Mouse (Mus musculus): ENCODE results near the gene Slc25a22. TPM values are rescaled to one million over a fixed set of nuclear protein-coding genes. Genes with fewer than 3 reads are reported as not detected.

Slc25a22 gene
- total RNA-seq, 2 experiments from 2014 or later = 60.0 to 96.2 TPM

DNA sequence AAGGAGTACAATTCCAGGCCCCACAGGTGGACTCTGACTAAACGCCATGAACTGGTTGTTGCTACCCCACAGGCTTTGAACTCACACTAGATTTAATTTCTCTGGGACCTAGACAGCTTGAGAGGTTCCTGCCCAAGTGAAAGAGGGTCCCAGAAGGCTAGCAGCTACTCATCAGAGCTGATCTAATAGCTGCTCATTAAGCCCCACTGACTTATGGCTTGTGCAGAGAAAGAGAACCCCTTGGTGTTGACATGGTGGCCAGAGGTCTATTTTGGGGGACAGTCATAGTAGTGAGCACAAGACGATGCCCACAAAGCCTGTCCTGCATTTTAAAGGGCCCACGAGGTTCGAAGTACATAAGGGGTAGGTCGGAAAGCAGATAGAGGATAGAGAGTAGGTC is 36.5 kb upstream of the Slc25a22 start:
- intact Hi-C loops (cut with DNase I) = no loop called here
- no peak for DNase-seq

GRCm38 (mm10) chr7:141472763-141473162 is 35.1 kb upstream of the Slc25a22 start:
- intact Hi-C loops (cut with DNase I) = no loop called here
- no peak for DNase-seq

GRCm38 (mm10) chr7:141472226-141472625 is 34.5 kb upstream of the Slc25a22 start:
- intact Hi-C loops (cut with DNase I) = no loop called here
- DNase-seq = no peak

DNA sequence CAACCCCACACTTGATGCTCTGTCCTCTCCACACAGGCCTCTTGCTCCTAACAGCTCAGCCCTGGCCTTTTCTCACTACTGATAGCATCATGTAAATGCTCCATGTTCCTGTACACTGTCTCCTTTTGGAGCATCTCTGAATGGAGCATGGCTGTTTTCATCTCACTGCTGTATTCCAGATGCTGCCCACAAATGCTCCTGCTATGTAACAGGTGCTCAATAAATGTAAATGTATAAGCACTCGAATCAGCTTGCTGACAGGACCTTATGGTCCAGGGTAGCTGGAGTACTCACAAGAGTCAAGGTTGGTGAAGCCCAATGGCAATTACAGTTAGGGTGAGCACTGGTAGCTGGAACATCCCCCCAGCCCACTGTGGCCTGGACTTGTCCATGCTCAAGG is 33.5 kb upstream of the Slc25a22 start:
- intact Hi-C loops (cut with DNase I) = no loop called here
- DNase-seq = no peak

- intact Hi-C loops (cut with DNase I) = no loop called here
Measured at GRCm38 (mm10) chr7:141470637-141470944, 32.9 kb upstream of the Slc25a22 start.

DNA sequence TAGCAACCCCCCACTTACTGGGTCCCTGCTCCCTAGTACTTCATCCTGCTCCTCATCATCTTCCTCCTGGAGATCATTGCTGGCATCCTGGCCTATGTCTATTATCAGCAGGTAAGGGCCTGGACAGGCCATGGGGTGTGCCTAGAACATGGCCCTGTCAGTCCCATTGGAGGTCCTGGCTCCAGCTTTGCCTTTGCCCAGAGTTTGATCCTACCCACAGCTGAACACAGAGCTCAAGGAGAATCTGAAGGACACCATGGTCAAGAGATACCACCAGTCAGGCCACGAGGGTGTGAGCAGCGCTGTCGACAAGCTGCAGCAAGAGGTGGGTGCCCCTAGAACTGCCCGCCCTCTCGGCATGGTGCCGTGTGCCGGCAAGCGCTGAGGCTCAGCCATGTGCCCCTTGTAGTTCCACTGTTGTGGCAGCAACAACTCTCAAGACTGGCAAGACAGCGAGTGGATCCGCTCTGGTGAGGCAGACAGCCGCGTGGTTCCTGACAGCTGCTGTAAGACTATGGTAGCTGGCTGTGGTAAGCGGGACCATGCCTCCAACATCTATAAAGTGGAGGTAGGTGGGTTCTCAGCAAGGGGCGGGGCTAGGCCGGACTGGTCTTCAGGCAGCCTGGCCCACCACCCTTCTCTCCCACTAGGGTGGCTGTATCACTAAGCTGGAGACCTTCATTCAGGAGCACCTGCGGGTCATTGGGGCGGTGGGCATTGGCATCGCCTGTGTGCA is 32.4 kb upstream of the Slc25a22 start:
- intact Hi-C loops (cut with DNase I) = loop anchor here (10.0 kb wide), 1 partner anchor 525 kb away; the partner anchor contains the start of gene Pgghg
- peak; percentile 14 to 22 for DNase-seq

More at GRCm38 (mm10) chr7:141470637-141470944, 32.9 kb upstream of the Slc25a22 start:
- DNase-seq = no peak

- no peak for DNase-seq
Measured at GRCm38 (mm10) chr7:141469352-141469751, 31.7 kb upstream of the Slc25a22 start.

DNA sequence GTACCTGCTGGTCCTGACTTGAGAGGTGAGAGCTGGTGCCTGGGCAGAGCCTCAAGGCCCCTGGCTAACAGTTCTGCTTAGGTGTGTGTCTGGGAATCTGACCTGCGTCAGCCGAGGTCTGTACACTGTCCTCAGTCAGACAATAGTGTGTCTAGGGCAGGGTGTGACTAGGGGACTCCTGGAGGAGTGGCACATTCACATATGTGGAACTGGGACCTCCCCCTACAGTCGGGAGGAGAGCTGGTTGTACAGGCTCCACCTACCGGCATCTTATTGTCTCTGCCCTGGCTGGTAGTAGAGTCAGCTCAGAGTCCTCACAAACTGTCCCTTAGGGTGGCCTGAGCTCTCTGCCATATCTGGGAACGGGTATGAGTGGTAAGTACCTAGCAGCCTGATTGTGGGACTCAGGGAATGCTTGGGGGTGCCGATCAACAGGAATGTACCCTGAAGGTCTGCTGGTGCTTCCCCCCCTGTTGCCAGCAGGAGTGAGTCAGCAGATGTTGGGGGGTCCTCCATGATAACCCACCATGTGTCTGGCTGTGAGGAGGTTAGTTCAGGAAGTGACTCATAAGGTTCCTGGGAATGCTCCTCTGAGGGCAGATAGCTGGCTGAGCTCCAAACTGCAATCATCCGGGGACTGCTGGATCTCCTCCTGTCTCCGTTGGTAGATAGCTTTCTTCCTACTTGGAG is 31.0 kb upstream of the Slc25a22 start:
- peak; percentile 66 to 71 for DNase-seq
- intact Hi-C loops (cut with DNase I) = loop anchor here (10.0 kb wide), 1 partner anchor 524 kb away; the partner anchor contains the start of gene Pgghg

More at GRCm38 (mm10) chr7:141469352-141469751, 31.7 kb upstream of the Slc25a22 start:
- intact Hi-C loops (cut with DNase I) = loop anchor here (10.0 kb wide), 1 partner anchor 525 kb away; the partner anchor contains the start of gene Pgghg

GRCm38 (mm10) chr7:141468164-141468521 is 30.5 kb upstream of the Slc25a22 start:
- intact Hi-C loops (cut with DNase I) = loop anchor here (10.0 kb wide), 1 partner anchor 523 kb away; the partner anchor contains the start of gene Pgghg
- no peak for DNase-seq

DNA sequence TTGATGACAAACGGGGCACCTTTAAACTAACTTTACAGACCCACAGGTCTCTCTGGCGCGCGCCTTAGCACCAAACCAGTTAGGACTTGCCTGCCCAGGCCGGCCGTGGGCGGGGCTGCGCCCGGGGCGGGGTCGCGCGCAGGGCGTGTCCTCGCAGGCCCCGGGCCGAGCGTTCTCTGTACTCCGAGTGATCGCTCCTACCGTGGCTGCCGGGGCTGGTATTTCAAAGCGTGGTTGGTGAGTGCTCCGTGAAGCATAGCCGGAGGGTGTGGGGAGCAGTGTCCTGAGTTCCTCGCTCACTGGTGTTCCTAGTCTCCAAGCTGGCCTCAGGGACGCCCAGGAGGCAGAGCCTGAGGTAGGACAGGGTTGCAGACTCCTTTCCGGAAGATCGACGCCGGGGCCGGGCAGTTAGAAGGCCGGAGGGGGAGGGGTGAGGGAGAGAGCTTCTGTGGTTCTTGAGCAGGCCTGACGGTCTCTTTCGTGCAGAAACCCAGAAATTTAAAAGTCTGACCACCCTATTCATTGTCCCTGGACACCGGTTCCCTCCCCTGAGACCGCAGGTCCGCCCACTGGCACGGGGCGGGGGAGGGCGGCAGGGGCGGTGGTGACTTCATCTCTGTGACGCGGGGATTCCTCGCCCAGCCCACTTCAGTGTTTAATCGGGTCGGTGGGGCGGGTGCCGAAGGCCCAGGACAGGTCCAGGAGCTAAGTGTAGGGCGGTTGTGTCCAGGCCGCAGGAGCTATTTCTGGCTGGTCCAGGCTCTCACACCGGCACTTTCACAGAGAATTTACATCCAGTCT is 29.7 kb upstream of the Slc25a22 start, which contains the start of gene Cd151:
Cd151 (plus strand) TSS at position 163 of the 801 bp plus-strand sequence.
- intact Hi-C loops (cut with DNase I) = loop anchor here (1.0 to 10.0 kb wide), 2 partner anchors 12 to 523 kb away; partner anchors contain the start of genes Pgghg and Pnpla2
- DNase-seq = peak; percentile 90 to 92

DNA sequence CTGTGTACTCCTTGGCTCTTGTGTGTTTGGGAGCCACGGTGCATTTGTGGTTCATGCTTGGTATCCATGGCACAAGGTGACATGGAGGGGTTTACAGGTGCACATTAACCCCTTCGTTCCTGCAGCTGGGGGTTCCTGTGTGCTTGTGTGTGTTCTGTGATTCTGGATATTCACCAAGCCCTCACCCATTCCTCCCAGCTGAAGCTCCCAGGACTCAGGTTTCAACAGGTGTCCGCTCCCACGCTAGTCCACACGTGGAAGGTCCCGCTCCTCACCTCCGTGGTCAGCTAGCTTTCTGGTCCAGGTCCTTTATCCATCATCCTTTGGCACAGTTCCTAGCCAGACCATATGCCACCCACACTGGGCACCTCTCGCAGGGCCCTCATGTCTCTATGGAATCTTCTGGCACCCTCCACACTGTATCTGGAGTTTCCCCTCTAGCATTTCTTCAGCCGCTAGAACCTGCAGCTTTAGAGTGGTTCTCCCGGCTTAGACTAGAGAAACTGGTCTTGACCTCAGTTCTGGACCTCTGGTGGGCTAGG is 29.0 kb upstream of the Slc25a22 start:
- DNase-seq = no peak
- intact Hi-C loops (cut with DNase I) = loop anchor here (1.0 to 10.0 kb wide), 2 partner anchors 11 to 522 kb away; partner anchors contain the start of genes Pgghg and Pnpla2

DNA sequence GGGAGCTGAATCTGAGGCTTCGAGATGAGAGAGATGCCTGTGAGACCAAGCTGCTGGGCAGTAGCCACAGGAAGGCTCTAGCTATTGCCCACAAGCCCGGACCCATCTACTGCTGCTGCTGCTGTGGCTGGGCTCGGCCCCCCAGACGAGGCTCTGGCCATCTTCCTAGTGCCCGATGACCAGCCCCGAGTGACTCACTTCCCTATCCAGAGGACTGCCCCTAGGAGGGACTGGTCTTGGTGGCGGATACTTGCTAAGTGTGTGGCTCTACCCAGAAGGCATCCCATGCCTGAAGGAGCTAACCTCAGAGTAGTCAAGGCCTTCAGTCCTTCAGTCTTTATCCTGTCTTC is 28.3 kb upstream of the Slc25a22 start:
- DNase-seq = peak; percentile 55 to 57
- intact Hi-C loops (cut with DNase I) = loop anchor here (10.0 kb wide), 1 partner anchor 521 kb away; the partner anchor contains the start of gene Pgghg

GRCm38 (mm10) chr7:141465388-141466044 is 27.8 kb upstream of the Slc25a22 start:
- DNase-seq = peak in 1 of 2 experiments; percentile 27

GRCm38 (mm10) chr7:141464603-141465201 is 27.0 kb upstream of the Slc25a22 start:
- DNase-seq = peak; percentile 39 to 41
- intact Hi-C loops (cut with DNase I) = loop anchor here (10.0 kb wide), 1 partner anchor 520 kb away; the partner anchor contains the start of gene Pgghg

More at GRCm38 (mm10) chr7:141465388-141466044, 27.8 kb upstream of the Slc25a22 start:
- intact Hi-C loops (cut with DNase I) = loop anchor here (10.0 kb wide), 1 partner anchor 521 kb away; the partner anchor contains the start of gene Pgghg

- peak; percentile 72 to 74 for DNase-seq
- intact Hi-C loops (cut with DNase I) = loop anchor here (10.0 kb wide), 1 partner anchor 519 kb away; the partner anchor contains the start of gene Pgghg
Measured at GRCm38 (mm10) chr7:141463824-141464602, 26.3 kb upstream of the Slc25a22 start.

DNA sequence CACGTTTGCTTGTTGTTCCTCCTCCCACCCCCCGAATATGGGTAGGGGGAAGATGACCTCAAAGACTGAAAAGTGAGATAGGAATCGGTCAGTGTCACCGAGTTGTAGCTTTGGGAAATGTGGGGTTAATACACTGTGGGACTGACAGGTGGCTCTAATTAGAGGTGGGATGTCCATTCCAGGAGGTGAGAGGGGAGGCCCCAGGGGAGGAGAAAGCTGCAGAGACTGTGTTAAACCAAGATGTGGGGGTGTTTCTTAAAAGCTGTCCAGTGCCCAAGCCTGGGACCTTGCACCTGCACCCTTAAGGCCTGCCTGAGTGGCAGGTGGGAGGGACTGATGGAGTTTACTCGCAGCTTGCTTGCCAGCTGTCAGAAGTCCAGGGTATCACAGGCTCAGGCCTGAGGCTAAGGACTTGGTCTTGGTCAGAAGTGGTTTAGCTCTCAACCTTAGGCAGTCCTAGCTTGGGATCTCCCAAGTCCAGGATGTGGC is 24.7 kb upstream of the Slc25a22 start:
- intact Hi-C loops (cut with DNase I) = loop anchor here (10.0 kb wide), 1 partner anchor 518 kb away; the partner anchor contains the start of gene Pgghg
- peak in 1 of 2 experiments; percentile 46 for DNase-seq

DNA sequence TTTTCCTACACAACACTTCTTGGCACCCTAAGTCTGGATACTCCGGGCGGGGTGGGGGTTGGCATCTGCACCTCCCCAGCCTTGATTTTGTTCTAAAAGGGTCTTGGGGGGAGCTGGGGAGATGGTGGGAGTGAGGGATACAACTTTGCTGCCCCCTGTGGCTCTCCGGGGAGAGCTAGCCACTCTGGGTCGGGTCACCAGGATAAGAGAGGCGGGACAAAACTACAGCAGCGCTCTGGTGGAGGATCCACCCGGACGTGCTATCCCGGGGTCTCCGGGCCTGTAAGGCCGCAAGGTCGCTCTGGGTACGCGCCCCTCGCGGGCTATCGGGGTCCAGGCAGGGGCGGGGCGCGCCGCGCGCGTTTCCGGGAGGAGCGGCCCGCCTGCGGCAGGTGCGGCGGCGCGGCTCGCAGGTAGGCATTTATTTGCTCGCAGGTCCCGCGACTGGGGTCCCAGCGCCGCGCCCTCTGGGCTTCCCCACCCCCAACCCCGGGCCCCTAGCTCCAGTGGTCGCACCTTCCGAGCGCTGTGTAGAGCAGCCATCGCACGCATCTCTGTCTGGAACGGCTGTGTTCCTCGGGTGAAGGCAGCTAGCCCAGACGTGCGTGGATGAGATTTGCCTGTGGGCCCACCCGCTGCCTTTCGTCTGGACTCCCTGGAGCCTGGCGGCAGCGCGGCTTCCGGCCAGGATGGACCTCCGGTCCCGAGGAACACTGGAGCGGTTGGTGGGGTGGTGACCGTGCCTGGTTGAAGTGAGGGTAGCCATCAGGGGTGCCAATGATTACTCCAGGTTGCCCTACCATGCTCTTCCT is 24.0 kb upstream of the Slc25a22 start:
- intact Hi-C loops (cut with DNase I) = loop anchor here (10.0 kb wide), 1 partner anchor 517 kb away; the partner anchor contains the start of gene Pgghg
- peak; percentile 45 to 57 for DNase-seq
